ENCODE assay signal across 14 mouse cellular contexts in genomic region chr3:85126970-85127369, GRCm38 (mm10).
DNase-seq lines count a peak whose midpoint lies in the region; ATAC-seq lines count a peak whose summit lies in the region.
"Had no signal": no experiment of that assay in that cellular context is flagged by ENCODE, and none has a peak within 500 bp of the region (broad histone marks: within the 10 kb centered on the region; RNA-seq: fewer than 3 reads in every experiment).

No protein-coding gene starts in this region.

- H3K9me3 ChIP-seq in midbrain, embryonic 10.5 days (replicated peaks), result no peaks in the 10 kb centered on the region
- H3K9me3 ChIP-seq: heart, embryonic 15.5 days; hindbrain, embryonic 12.5 days; limb, embryonic 10.5 days had no signal

- H3K4me1 ChIP-seq in midbrain, embryonic 10.5 days, result no peaks in the 10 kb centered on the region
- H3K4me1 ChIP-seq: heart, embryonic 15.5 days; hindbrain, embryonic 12.5 days; limb, embryonic 10.5 days had no signal

- WGBS in midbrain, embryonic 10.5 days, result 89% methylated on average over 7 of the region's 7 CpGs

- intact Hi-C loops in gastrocnemius, postnatal 36 days (cut with DNase I), result loop anchor here (5.0 kb wide), 1 partner anchor 150 kb away; no protein-coding TSS in a partner anchor

- peak; percentile 89 for ATAC-seq in CD4-positive, CD25-positive, alpha-beta regulatory T cell, adult 4 months
- ATAC-seq in megakaryocyte-erythroid progenitor cell, adult 5-6 weeks (replicated peaks; ENCODE audit: low FRiP score, low TSS enrichment, poor library complexity, severe bottlenecking), result peak; percentile 70
- ATAC-seq: forebrain, postnatal 0 days had no signal

- H3K36me3 ChIP-seq in midbrain, embryonic 10.5 days, result no peaks in the 10 kb centered on the region
- H3K36me3 ChIP-seq: heart, embryonic 15.5 days; hindbrain, embryonic 12.5 days; limb, embryonic 10.5 days had no signal

- H3K27ac ChIP-seq in midbrain, embryonic 10.5 days (replicated peaks), result no peak overlapping the region
- H3K27ac ChIP-seq: heart, embryonic 15.5 days; hindbrain, embryonic 12.5 days; limb, embryonic 10.5 days had no signal

- H3K4me3 ChIP-seq in midbrain, embryonic 10.5 days, result no peak overlapping the region
- H3K4me3 ChIP-seq: heart, embryonic 15.5 days; hindbrain, embryonic 12.5 days; limb, embryonic 10.5 days had no signal

- no peaks in the 10 kb centered on the region for H3K27me3 ChIP-seq in midbrain, embryonic 10.5 days (ENCODE audit: low read depth, poor library complexity, severe bottlenecking)
- H3K27me3 ChIP-seq: heart, embryonic 15.5 days; hindbrain, embryonic 12.5 days had no signal

- peak; percentile 86 for DNase-seq in T-cell, adult 2 months (ENCODE audit: low spot score)
- peak; percentile 57 for DNase-seq in thymus, postnatal 25 days
- no peak for DNase-seq in urinary bladder, postnatal 36 days (ENCODE audit: low spot score in 2 of 2)
- DNase-seq in midbrain, embryonic 10.5 days (ENCODE audit: low spot score), result no peak
- DNase-seq in gastrocnemius, postnatal 36 days, result no peak
- DNase-seq: cerebellum, adult 11-12 months; forebrain, postnatal 0 days; kidney, adult 18-20 months; kidney, postnatal 4 days had no signal

Comparison
In these comparisons a context has a peak if more than half of its experiments do, and no peak if none do; other contexts are left out.
1. DNase-seq: peak in T-cell, adult 2 months (single experiment) and thymus, postnatal 25 days (single experiment); none in urinary bladder, postnatal 36 days (0 of 2), midbrain, embryonic 10.5 days (single experiment) and gastrocnemius, postnatal 36 days (0 of 2).